Comparison of ENCODE assay signal across 8 mouse cellular contexts in genomic region chr10:77621546-77621945, GRCm38 (mm10). TPM values are rescaled to one million over a fixed set of nuclear protein-coding genes. Genes with fewer than 3 reads are reported as not detected.
DNase-seq lines count a peak whose midpoint lies in the region; ATAC-seq and TF ChIP-seq lines count a peak whose summit lies in the region.

No protein-coding gene starts in this region.

- H3K27me3 ChIP-seq in forebrain, embryonic 14.5 days (replicated peaks; ENCODE audit: control insufficient read depth, insufficient read depth, low read length): no peaks in the 10 kb centered on the region
- H3K27me3 ChIP-seq in liver, embryonic 15.5 days: no peaks in the 10 kb centered on the region

- peaks cover 22% of the 10 kb centered on the region for H3K4me1 ChIP-seq in forebrain, embryonic 14.5 days (ENCODE audit: control insufficient read depth, insufficient read depth, low read length)
- H3K4me1 ChIP-seq in liver, embryonic 15.5 days (replicated peaks): peaks cover 57% of the 10 kb centered on the region

- peak overlapping the region; percentile 80 for H3K4me3 ChIP-seq in gastrocnemius, adult 2 months
- peak overlapping the region; percentile 89 for H3K4me3 ChIP-seq in forebrain, embryonic 14.5 days (ENCODE audit: low read depth, low read length)
- H3K4me3 ChIP-seq in liver, embryonic 15.5 days (replicated peaks): peak overlapping the region; percentile 95

- ATAC-seq in forebrain, embryonic 14.5 days: no peak
- 0 out of 2 replicates have a peak, but pooled peaks have one; percentile 0 for ATAC-seq in liver, embryonic 15.5 days (ENCODE audit: insufficient read depth)

- peak overlapping the region; percentile 95 for H3K27ac ChIP-seq in gastrocnemius, adult 2 months
- peak overlapping the region; percentile 82 for H3K27ac ChIP-seq in forebrain, embryonic 14.5 days (ENCODE audit: low read depth, low read length)
- peak overlapping the region; percentile 96 for H3K27ac ChIP-seq in liver, embryonic 15.5 days (replicated peaks)

- no peak for DNase-seq in gastrocnemius, adult 2 months
- no peak for DNase-seq in gastrocnemius, postnatal 36 days
- peak; percentile 56 for DNase-seq in 416B (ENCODE audit: low read depth)
- no peak for DNase-seq in forebrain, embryonic 14.5 days (ENCODE audit: low spot score)
- DNase-seq in frontal cortex, postnatal 14 days (ENCODE audit: low spot score in 2 of 2): no peak
- no peak for DNase-seq in right cerebral cortex, postnatal 10 days (ENCODE audit: low spot score in 2 of 2)
- no peak for DNase-seq in thymus, postnatal 14 days

- H3K36me3 ChIP-seq in forebrain, embryonic 14.5 days (ENCODE audit: control insufficient read depth, insufficient read depth, low read length): peaks cover 20% of the 10 kb centered on the region
- H3K36me3 ChIP-seq in liver, embryonic 15.5 days (replicated peaks): peaks cover 31% of the 10 kb centered on the region

- 71% methylated on average over 8 of the region's 8 CpGs for WGBS in forebrain, embryonic 14.5 days
- WGBS in liver, embryonic 15.5 days (ENCODE audit: insufficient replicate concordance): 63% methylated on average over 8 of the region's 8 CpGs

- H3K9ac ChIP-seq in forebrain, embryonic 14.5 days (ENCODE audit: low read length): peak overlapping the region; percentile 97
- peak overlapping the region; percentile 98 for H3K9ac ChIP-seq in liver, embryonic 15.5 days

- H3K4me2 ChIP-seq in forebrain, embryonic 14.5 days (ENCODE audit: low read length): peak overlapping the region; percentile 60
- H3K4me2 ChIP-seq in liver, embryonic 15.5 days: peak overlapping the region; percentile 88

- H3K9me3 ChIP-seq in forebrain, embryonic 14.5 days (replicated peaks; ENCODE audit: control insufficient read depth, low read length): no peaks in the 10 kb centered on the region
- no peaks in the 10 kb centered on the region for H3K9me3 ChIP-seq in liver, embryonic 15.5 days (replicated peaks)

- intact Hi-C loops in gastrocnemius, adult 2 months (cut with DNase I): loop anchor here (5.0 kb wide), 2 partner anchors 39 to 546 kb away; partner anchors contain the start of genes D10Jhu81e and Pttg1ip
- intact Hi-C loops in gastrocnemius, postnatal 36 days (cut with DNase I): no loop called here

- TF ChIP-seq CTCF in gastrocnemius, adult 2 months (IDR thresholded peaks at IDR 0.05): no peak

RNA-seq across cellular contexts. Expression of gene Ube2g2, which starts 0.5 kb away (rescaled TPM):
- total RNA-seq in gastrocnemius, adult 2 months (2021): 10 to 100 TPM; 95.4 to 100.0 TPM
- total RNA-seq in gastrocnemius, postnatal 36 days (2021): 10 to 100 TPM; 80.7 to 86.5 TPM
- polyA plus RNA-seq in forebrain, embryonic 14.5 days (2014; fragmentation: Nextera tagmentation; extraction: Ambion mirVana): 72.6 and 73.6 TPM in 2 replicates
- polyA plus RNA-seq in liver, embryonic 15.5 days (2015; fragmentation: Nextera tagmentation; extraction: Ambion mirVana): 47.0 and 58.0 TPM in 2 replicates

RNA-seq across cellular contexts. Expression of gene Gm49325, which starts 15.5 kb away (rescaled TPM):
- total RNA-seq in gastrocnemius, adult 2 months (2021): 1 to 10 TPM; 8.4 to 8.6 TPM
- total RNA-seq in gastrocnemius, postnatal 36 days (2021): 1 to 10 TPM; 7.5 to 8.6 TPM
- 1.7 and 16.2 TPM in 2 replicates for polyA plus RNA-seq in forebrain, embryonic 14.5 days (2014; fragmentation: Nextera tagmentation; extraction: Ambion mirVana)
- 0.82 TPM in 1 of 2 replicates, not detected in the other for polyA plus RNA-seq in liver, embryonic 15.5 days (2015; fragmentation: Nextera tagmentation; extraction: Ambion mirVana)

RNA-seq across cellular contexts. Expression of gene Sumo3, which starts 15.6 kb away (rescaled TPM):
- total RNA-seq in gastrocnemius, adult 2 months (2021): 10 to 100 TPM; 43.5 to 44.5 TPM
- 10 to 100 TPM; 33.3 to 40.1 TPM for total RNA-seq in gastrocnemius, postnatal 36 days (2021)
- polyA plus RNA-seq in forebrain, embryonic 14.5 days (2014; fragmentation: Nextera tagmentation; extraction: Ambion mirVana): 277 and 308 TPM in 2 replicates
- polyA plus RNA-seq in liver, embryonic 15.5 days (2015; fragmentation: Nextera tagmentation; extraction: Ambion mirVana): 91.2 and 93.4 TPM in 2 replicates

RNA-seq across cellular contexts. Expression of gene Pttg1ip, which starts 40.0 kb away (rescaled TPM):
- total RNA-seq in gastrocnemius, adult 2 months (2021): 10 to 100 TPM; 30.5 to 36.5 TPM
- total RNA-seq in gastrocnemius, postnatal 36 days (2021): 10 to 100 TPM; 26.6 to 30.1 TPM
- 74.1 and 85.5 TPM in 2 replicates for polyA plus RNA-seq in forebrain, embryonic 14.5 days (2014; fragmentation: Nextera tagmentation; extraction: Ambion mirVana)
- 79.6 and 89.2 TPM in 2 replicates for polyA plus RNA-seq in liver, embryonic 15.5 days (2015; fragmentation: Nextera tagmentation; extraction: Ambion mirVana)
